ENCODE assay signal across 2 mouse cellular contexts in the genomic region with DNA sequence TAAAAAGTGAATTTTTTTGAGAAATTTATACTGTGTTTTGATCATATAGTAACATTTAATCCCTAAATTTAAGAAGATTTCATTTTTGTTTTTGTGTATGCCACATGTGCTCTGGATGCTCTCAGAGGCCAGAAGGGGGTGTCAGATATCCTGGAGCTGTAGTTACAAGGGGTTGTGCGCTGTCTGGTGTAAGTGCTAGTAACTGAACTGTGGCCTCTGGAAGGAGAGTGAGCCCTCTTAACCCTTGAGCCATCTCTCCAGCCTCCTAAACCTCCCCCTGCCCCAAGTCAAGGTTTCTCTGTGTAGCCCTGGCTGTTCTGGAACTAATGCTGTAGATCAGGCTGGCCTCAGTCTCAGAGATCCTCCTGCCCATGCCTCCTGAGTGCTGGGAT.
A peak's percentile ranks its signal among the peaks of the same experiment; 100 is the strongest.
TF ChIP-seq lines count a peak whose summit lies in the region.

No protein-coding gene starts in this region.

TF ChIP-seq in CH12.LX, 34 proteins besides CTCF, POLR2A, EP300 and RAD21:
- no peak for TF ChIP-seq MEF2A (IDR thresholded peaks at IDR 0.05; ENCODE audit: borderline replicate concordance, low read depth, low read length)
- no peak for TF ChIP-seq MAFK (IDR thresholded peaks at IDR 0.05; ENCODE audit: insufficient replicate concordance, low read length)
- TF ChIP-seq ZC3H11A (IDR thresholded peaks at IDR 0.05; ENCODE audit: low read depth, low read length) = no peak
- no peak for TF ChIP-seq RCOR1 (conservative IDR thresholded peaks at IDR 0.05; ENCODE audit: low read depth, low read length)
- 0 out of 2 replicates have a peak, but pooled peaks have one; percentile 9 for TF ChIP-seq SIN3A (IDR thresholded peaks at IDR 0.05; ENCODE audit: low read length)
- no peak for TF ChIP-seq HCFC1 (IDR thresholded peaks at IDR 0.05; ENCODE audit: low read depth, low read length)
- peak; percentile 66 for TF ChIP-seq MAX (IDR thresholded peaks at IDR 0.05; ENCODE audit: low read length)
- no peak for TF ChIP-seq IRF4 (IDR thresholded peaks at IDR 0.05; ENCODE audit: low read depth, low read length)
- TF ChIP-seq ETS1 (conservative IDR thresholded peaks at IDR 0.05; ENCODE audit: low read depth, low read length) = no peak
- TF ChIP-seq MXI1 (IDR thresholded peaks at IDR 0.05; ENCODE audit: low read depth, low read length) = peak; percentile 18; the same call in 1 of the 2 replicates
- TF ChIP-seq MYC (IDR thresholded peaks at IDR 0.05; ENCODE audit: low read depth, low read length) = peak; percentile 64
- 0 out of 2 replicates have a peak, but pooled peaks have one; percentile 14 for TF ChIP-seq CHD2 (IDR thresholded peaks at IDR 0.05; ENCODE audit: low read length)
- 0 out of 2 replicates have a peak, but pooled peaks have one; percentile 13 for TF ChIP-seq ELF1 (IDR thresholded peaks at IDR 0.05; ENCODE audit: low read depth, low read length)
- TF ChIP-seq SMC3 (IDR thresholded peaks at IDR 0.05; ENCODE audit: low read depth, low read length) = peak; percentile 37
- TF ChIP-seq JUND (conservative IDR thresholded peaks at IDR 0.05; ENCODE audit: low read depth, low read length) = no peak
- TF ChIP-seq KAT2A (IDR thresholded peaks at IDR 0.05; ENCODE audit: insufficient replicate concordance, low read length) = no peak
- no peak for TF ChIP-seq ZNF384 (IDR thresholded peaks at IDR 0.05; ENCODE audit: low read depth, low read length)
- no peak for TF ChIP-seq TBP (conservative IDR thresholded peaks at IDR 0.05; ENCODE audit: low read depth, low read length)
- TF ChIP-seq POLR2AphosphoS2 (IDR thresholded peaks at IDR 0.05; ENCODE audit: low read depth, low read length) = no peak
- TF ChIP-seq ZKSCAN1 (IDR thresholded peaks at IDR 0.05; ENCODE audit: borderline replicate concordance, low read depth, low read length) = no peak
- no peak for TF ChIP-seq E2F4 (IDR thresholded peaks at IDR 0.05; ENCODE audit: insufficient replicate concordance, low read depth, low read length)
- TF ChIP-seq NELFE (IDR thresholded peaks at IDR 0.05; ENCODE audit: low read depth, low read length) = no peak
- TF ChIP-seq ZMIZ1 (IDR thresholded peaks at IDR 0.05; ENCODE audit: low read depth, low read length) = no peak
- TF ChIP-seq MAZ (IDR thresholded peaks at IDR 0.05; ENCODE audit: low read depth, low read length) = no peak
- TF ChIP-seq USF1 (IDR thresholded peaks at IDR 0.05; ENCODE audit: low read depth, low read length) = no peak
- no peak for TF ChIP-seq GABPA (IDR thresholded peaks at IDR 0.05; ENCODE audit: insufficient replicate concordance, low read depth, low read length)
- TF ChIP-seq TCF12 (IDR thresholded peaks at IDR 0.05; ENCODE audit: low read depth, low read length) = no peak

TF ChIP-seq in MEL, 35 proteins besides CTCF, POLR2A, EP300 and RAD21:
- TF ChIP-seq GABPA (IDR thresholded peaks at IDR 0.05; ENCODE audit: low read depth, low read length) = no peak
- no peak for TF ChIP-seq UBTF (IDR thresholded peaks at IDR 0.05; ENCODE audit: borderline replicate concordance, insufficient read depth, low read depth, low read length)
- no peak for TF ChIP-seq SIN3A (IDR thresholded peaks at IDR 0.05; ENCODE audit: low read length)
- no peak for TF ChIP-seq MYB (IDR thresholded peaks at IDR 0.05; ENCODE audit: low read depth, low read length)
- TF ChIP-seq POLR2AphosphoS5 (IDR thresholded peaks at IDR 0.05; ENCODE audit: borderline replicate concordance, low read depth, low read length) = no peak
- TF ChIP-seq NRF1 (IDR thresholded peaks at IDR 0.05; ENCODE audit: insufficient read depth, low read depth, low read length, poor library complexity, severe bottlenecking) = no peak
- TF ChIP-seq SMC3 (IDR thresholded peaks at IDR 0.05; ENCODE audit: low read depth, low read length) = peak; percentile 62
